Mouse (Mus musculus): ENCODE data around the gene Nr1h2. TPM values are rescaled to one million over a fixed set of nuclear protein-coding genes. Genes with fewer than 3 reads are reported as not detected.

Gene Nr1h2
- polyA plus RNA-seq, 1 experiment from 2014 or later = 65.6 TPM

DNA sequence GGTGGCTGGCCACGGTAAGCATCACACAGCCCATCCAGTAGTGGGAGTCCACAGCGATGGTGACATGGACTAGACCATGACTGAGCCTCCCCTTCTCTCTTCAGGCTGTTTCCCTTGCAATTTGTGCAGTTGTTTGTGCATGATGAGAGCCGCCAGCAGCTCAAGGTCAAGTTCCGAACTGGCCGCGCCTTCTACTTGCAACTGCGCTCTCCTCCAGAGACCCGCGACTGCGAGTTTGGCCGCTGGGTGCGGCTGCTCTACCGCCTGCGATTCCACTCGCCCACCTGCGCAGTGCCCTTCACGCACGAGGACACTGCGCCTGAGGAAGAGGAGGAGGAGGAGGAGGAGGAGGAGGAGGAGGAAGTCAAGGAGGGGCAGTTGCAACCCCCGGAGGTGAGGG lies 53.7 kb downstream of the Nr1h2 start:
- Histone ChIP-seq H3K27ac (ENCODE audit: low read depth, low read length) (no peak overlapping the region), H3K36me3 (ENCODE audit: control insufficient read depth, insufficient read depth, low read length) (no peaks in the 10 kb centered on the region), H3K27me3 (replicated peaks; ENCODE audit: control insufficient read depth, insufficient read depth, low read length) (peaks cover 6% of the 10 kb centered on the region; the same call in 1 of the 2 replicates), H3K9ac (ENCODE audit: low read depth, low read length) (no peak overlapping the region), H3K4me3 (ENCODE audit: low read depth, low read length) (no peak overlapping the region), H3K9me3 (ENCODE audit: control insufficient read depth, low read length) (no peaks in the 10 kb centered on the region), H3K4me2 (no peak overlapping the region), H3K4me1 (replicated peaks; ENCODE audit: control insufficient read depth, insufficient read depth, low read length) (peaks cover 10% of the 10 kb centered on the region; the same call in 1 of the 2 replicates)
- WGBS = 50% methylated on average over 20 of the region's 20 CpGs
- ATAC-seq (replicated peaks; ENCODE audit: low FRiP score) (no peak), DNase-seq (ENCODE audit: low spot score) (no peak)

Small RNA genes within 50 kb of the gene (microRNA-seq; reads per million reads assigned to microRNA genes)
- gene Mir7053 (ENCODE audit: borderline number of aligned reads) = 1.8 reads per million

Other genes starting within 250 kb of the Nr1h2 start
- gene Clec11a, start 247.0 kb downstream of the Nr1h2 start, polyA plus RNA-seq (2014; fragmentation: Nextera tagmentation; extraction: Ambion mirVana) = 0.90 and 1.1 TPM in 2 replicates
- gene Shank1, start 243.7 kb downstream of the Nr1h2 start, polyA plus RNA-seq (2014; fragmentation: Nextera tagmentation; extraction: Ambion mirVana) = 0.62 and 0.69 TPM in 2 replicates
- gene Syt3, start 169.8 kb downstream of the Nr1h2 start, polyA plus RNA-seq (2014; fragmentation: Nextera tagmentation; extraction: Ambion mirVana) = 0.35 and 0.40 TPM in 2 replicates
- gene 1700008O03Rik, start 168.1 kb downstream of the Nr1h2 start, polyA plus RNA-seq (2014; fragmentation: Nextera tagmentation; extraction: Ambion mirVana) = 0.83 and 0.93 TPM in 2 replicates
- gene Lrrc4b, start 124.9 kb downstream of the Nr1h2 start, polyA plus RNA-seq (2014; fragmentation: Nextera tagmentation; extraction: Ambion mirVana) = 0.25 and 0.52 TPM in 2 replicates
- gene Aspdh, start 88.6 kb downstream of the Nr1h2 start, polyA plus RNA-seq (2014; fragmentation: Nextera tagmentation; extraction: Ambion mirVana) = 5.6 and 6.4 TPM in 2 replicates
- gene Josd2, start 86.0 kb downstream of the Nr1h2 start, polyA plus RNA-seq (2014; fragmentation: Nextera tagmentation; extraction: Ambion mirVana) = 145 and 146 TPM in 2 replicates
- gene Emc10, start 57.4 kb downstream of the Nr1h2 start, polyA plus RNA-seq (2014; fragmentation: Nextera tagmentation; extraction: Ambion mirVana) = 72.8 and 75.2 TPM in 2 replicates
- 4.7 and 5.9 TPM in 2 replicates for gene Fam71e1, start 57.4 kb downstream of the Nr1h2 start, polyA plus RNA-seq (2014; fragmentation: Nextera tagmentation; extraction: Ambion mirVana)
- not detected in 2 replicates for gene Mybpc2, start 29.3 kb downstream of the Nr1h2 start, polyA plus RNA-seq (2014; fragmentation: Nextera tagmentation; extraction: Ambion mirVana)
- gene Spib, start 21.9 kb downstream of the Nr1h2 start, polyA plus RNA-seq (2014; fragmentation: Nextera tagmentation; extraction: Ambion mirVana) = 0.05 TPM in 1 of 2 replicates, not detected in the other
- gene Pold1, start 5.1 kb downstream of the Nr1h2 start, polyA plus RNA-seq (2014; fragmentation: Nextera tagmentation; extraction: Ambion mirVana) = 119 and 128 TPM in 2 replicates
- gene Napsa, start 18.4 kb upstream of the Nr1h2 start, polyA plus RNA-seq (2014; fragmentation: Nextera tagmentation; extraction: Ambion mirVana) = 1.4 and 2.1 TPM in 2 replicates
- gene Kcnc3, start 36.7 kb upstream of the Nr1h2 start, polyA plus RNA-seq (2014; fragmentation: Nextera tagmentation; extraction: Ambion mirVana) = 0.22 and 0.23 TPM in 2 replicates
- gene Myh14, start 116.9 kb upstream of the Nr1h2 start, polyA plus RNA-seq (2014; fragmentation: Nextera tagmentation; extraction: Ambion mirVana) = 0.66 and 0.68 TPM in 2 replicates
- not detected in 2 replicates for gene Izumo2, start 154.8 kb upstream of the Nr1h2 start, polyA plus RNA-seq (2014; fragmentation: Nextera tagmentation; extraction: Ambion mirVana)
- 36.4 and 39.2 TPM in 2 replicates for gene Vrk3, start 194.5 kb upstream of the Nr1h2 start, polyA plus RNA-seq (2014; fragmentation: Nextera tagmentation; extraction: Ambion mirVana)
- gene Zfp473, start 197.1 kb upstream of the Nr1h2 start, polyA plus RNA-seq (2014; fragmentation: Nextera tagmentation; extraction: Ambion mirVana) = 2.7 TPM in 2 replicates

All from liver, embryonic 11.5 days (tissue).